Comparison of ENCODE assay signal across 16 mouse cellular contexts in the genomic region with DNA sequence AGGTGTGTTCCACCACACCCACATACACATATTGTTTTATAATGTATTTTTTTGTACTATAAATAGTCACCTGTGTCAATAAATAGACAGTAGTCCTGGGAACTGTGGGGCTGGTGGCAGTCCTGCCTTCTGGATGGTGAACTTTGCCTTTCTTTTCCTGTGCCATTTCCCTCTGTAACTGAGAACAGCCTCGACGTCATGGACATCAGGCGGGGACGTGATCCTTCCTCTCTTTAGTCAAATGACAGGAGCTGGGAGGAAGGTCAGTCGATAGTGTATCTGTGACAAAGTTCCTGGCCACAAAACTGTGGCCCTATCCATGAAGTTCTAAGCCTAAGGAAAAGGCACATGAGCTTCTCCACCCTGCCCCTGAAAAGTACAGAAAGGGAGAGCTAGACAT. TPM values are rescaled to one million over a fixed set of nuclear protein-coding genes. Genes with fewer than 3 reads are reported as not detected.
A peak's percentile ranks its signal among the peaks of the same experiment; 100 is the strongest.
DNase-seq lines count a peak whose midpoint lies in the region; ATAC-seq and TF ChIP-seq lines count a peak whose summit lies in the region.
"Had no signal": no experiment of that assay in that cellular context is flagged by ENCODE, and none has a peak within 500 bp of the region (broad histone marks: within the 10 kb centered on the region; RNA-seq: fewer than 3 reads in every experiment).

No protein-coding gene starts in this region.

- no peak for TF ChIP-seq CTCF in lung, postnatal 0 days (IDR thresholded peaks at IDR 0.05)
- TF ChIP-seq CTCF in intestine, postnatal 0 days (IDR thresholded peaks at IDR 0.05; ENCODE audit: low read depth), result no peak

- H3K27me3 ChIP-seq in heart, embryonic 12.5 days (replicated peaks), result no peaks in the 10 kb centered on the region; the same call in 1 of the 2 replicates
- H3K27me3 ChIP-seq in lung, postnatal 0 days (replicated peaks; ENCODE audit: insufficient read depth, low read length), result no peaks in the 10 kb centered on the region
- no peaks in the 10 kb centered on the region for H3K27me3 ChIP-seq in intestine, postnatal 0 days (replicated peaks; ENCODE audit: control insufficient read depth, insufficient read depth, low read length)
- H3K27me3 ChIP-seq in midbrain, embryonic 11.5 days (ENCODE audit: control insufficient read depth, insufficient read depth, low read length), result no peaks in the 10 kb centered on the region

- TF ChIP-seq EP300 in lung, postnatal 0 days (IDR thresholded peaks at IDR 0.05), result no peak

- DNase-seq in heart, postnatal 25 days (ENCODE audit: low spot score), result no peak
- DNase-seq in lung, postnatal 25 days (ENCODE audit: low spot score), result peak; percentile 25
- DNase-seq in lung, postnatal 0 days (ENCODE audit: low spot score), result no peak
- DNase-seq in midbrain, embryonic 11.5 days (ENCODE audit: low spot score, missing footprints), result no peak
- DNase-seq: cerebellum, adult 18-20 months had no signal

- peak overlapping the region; percentile 67; the same call in 1 of the 2 replicates for H3K27ac ChIP-seq in heart, embryonic 12.5 days (ENCODE audit: poor library complexity, severe bottlenecking)
- H3K27ac ChIP-seq in lung, postnatal 0 days (ENCODE audit: low read length), result no peak overlapping the region
- H3K27ac ChIP-seq in intestine, postnatal 0 days (ENCODE audit: low read depth, low read length), result peak overlapping the region; percentile 10; the same call in 1 of the 2 replicates
- H3K27ac ChIP-seq in midbrain, embryonic 11.5 days (ENCODE audit: low read depth, low read length), result no peak overlapping the region
- H3K27ac ChIP-seq: forebrain, embryonic 10.5 days had no signal

- peaks cover 12% of the 10 kb centered on the region for H3K4me1 ChIP-seq in heart, embryonic 12.5 days (replicated peaks)
- peaks cover 6% of the 10 kb centered on the region; the same call in 1 of the 2 replicates for H3K4me1 ChIP-seq in lung, postnatal 0 days (ENCODE audit: insufficient read depth, low read depth, low read length)
- H3K4me1 ChIP-seq in intestine, postnatal 0 days (replicated peaks; ENCODE audit: control insufficient read depth, insufficient read depth, low read length), result peaks cover 4% of the 10 kb centered on the region; the same call in 1 of the 2 replicates
- peaks cover 4% of the 10 kb centered on the region; the same call in 1 of the 2 replicates for H3K4me1 ChIP-seq in midbrain, embryonic 11.5 days (ENCODE audit: control insufficient read depth, insufficient read depth, low read length)

- H3K4me2 ChIP-seq in heart, embryonic 12.5 days, result no peak overlapping the region
- H3K4me2 ChIP-seq in lung, postnatal 0 days (replicated peaks; ENCODE audit: low read depth, low read length), result no peak overlapping the region
- no peak overlapping the region for H3K4me2 ChIP-seq in intestine, postnatal 0 days (replicated peaks; ENCODE audit: low read depth)
- H3K4me2 ChIP-seq in midbrain, embryonic 11.5 days, result no peak overlapping the region

- no peaks in the 10 kb centered on the region for H3K36me3 ChIP-seq in heart, embryonic 12.5 days
- no peaks in the 10 kb centered on the region for H3K36me3 ChIP-seq in lung, postnatal 0 days (ENCODE audit: insufficient read depth, low read length)
- no peaks in the 10 kb centered on the region for H3K36me3 ChIP-seq in intestine, postnatal 0 days (ENCODE audit: control insufficient read depth, insufficient read depth)
- H3K36me3 ChIP-seq in midbrain, embryonic 11.5 days (ENCODE audit: control insufficient read depth, insufficient read depth, low read length), result no peaks in the 10 kb centered on the region
- H3K36me3 ChIP-seq: forebrain, embryonic 10.5 days had no signal

- intact Hi-C loops in heart, postnatal 25 days (cut with DNase I), result no loop called here

- no peak overlapping the region for H3K4me3 ChIP-seq in heart, embryonic 12.5 days
- no peak overlapping the region for H3K4me3 ChIP-seq in lung, postnatal 0 days (ENCODE audit: low read depth, low read length)
- H3K4me3 ChIP-seq in intestine, postnatal 0 days (ENCODE audit: low read depth, low read length), result no peak overlapping the region
- H3K4me3 ChIP-seq in midbrain, embryonic 11.5 days (ENCODE audit: low read depth, low read length), result no peak overlapping the region
- H3K4me3 ChIP-seq: forebrain, embryonic 10.5 days had no signal

- no peaks in the 10 kb centered on the region for H3K9me3 ChIP-seq in heart, embryonic 12.5 days (replicated peaks)
- H3K9me3 ChIP-seq in lung, postnatal 0 days (ENCODE audit: low read length), result no peaks in the 10 kb centered on the region
- H3K9me3 ChIP-seq in intestine, postnatal 0 days (ENCODE audit: control insufficient read depth), result no peaks in the 10 kb centered on the region
- H3K9me3 ChIP-seq in midbrain, embryonic 11.5 days (ENCODE audit: control insufficient read depth, low read length), result no peaks in the 10 kb centered on the region
- H3K9me3 ChIP-seq: forebrain, embryonic 10.5 days had no signal

- no peak for ATAC-seq in heart, embryonic 12.5 days (ENCODE audit: insufficient number of reproducible peaks, low FRiP score)
- no peak for ATAC-seq in lung, postnatal 0 days
- ATAC-seq in intestine, postnatal 0 days, result peak; percentile 29
- no peak for ATAC-seq in megakaryocyte, adult 5-6 weeks (ENCODE audit: poor library complexity, severe bottlenecking)
- no peak for ATAC-seq in midbrain, embryonic 11.5 days (ENCODE audit: low FRiP score)

- H3K9ac ChIP-seq in heart, embryonic 12.5 days, result no peak overlapping the region
- no peak overlapping the region for H3K9ac ChIP-seq in lung, postnatal 0 days (replicated peaks; ENCODE audit: low read depth)
- H3K9ac ChIP-seq in intestine, postnatal 0 days (ENCODE audit: low read depth, low read length), result no peak overlapping the region
- no peak overlapping the region for H3K9ac ChIP-seq in midbrain, embryonic 11.5 days (ENCODE audit: low read length)

- WGBS in heart, embryonic 12.5 days, result 56% methylated on average over 5 of the region's 5 CpGs
- 43% methylated on average over 5 of the region's 5 CpGs for WGBS in lung, postnatal 0 days
- WGBS in intestine, postnatal 0 days, result 40% methylated on average over 5 of the region's 5 CpGs
- WGBS in midbrain, embryonic 11.5 days, result 74% methylated on average over 5 of the region's 5 CpGs

RNA-seq across cellular contexts. Expression of a gene that starts 3.9 kb away (rescaled TPM):
- 80.9 and 82.0 TPM in 2 replicates for polyA plus RNA-seq in heart, embryonic 12.5 days (2016; fragmentation: Nextera tagmentation; extraction: Ambion mirVana)
- 10 to 100 TPM; 50.8 to 55.6 TPM for total RNA-seq in heart, postnatal 25 days (2021)
- 42.1 and 44.8 TPM in 2 replicates for polyA plus RNA-seq in lung, postnatal 0 days (2015; fragmentation: Nextera tagmentation; extraction: Ambion mirVana)
- 44.9 and 47.9 TPM in 2 replicates for polyA plus RNA-seq in intestine, postnatal 0 days (2015; fragmentation: Nextera tagmentation; extraction: Ambion mirVana)
- 68.5 and 70.6 TPM in 2 replicates for total RNA-seq in megakaryocyte, adult 5-6 weeks (2015)
- total RNA-seq in megakaryocyte, adult 5-6 weeks (2017), result 72.5 and 75.7 TPM in 2 replicates
- polyA plus RNA-seq in midbrain, embryonic 11.5 days (2014; fragmentation: Nextera tagmentation; extraction: Ambion mirVana), result 133 and 138 TPM in 2 replicates

RNA-seq across cellular contexts. Expression of a gene that starts 50.8 kb away (rescaled TPM):
- polyA plus RNA-seq in heart, embryonic 12.5 days (2016; fragmentation: Nextera tagmentation; extraction: Ambion mirVana), result not detected in 2 replicates
- not detected for total RNA-seq in heart, postnatal 25 days (2021)
- polyA plus RNA-seq in lung, postnatal 0 days (2015; fragmentation: Nextera tagmentation; extraction: Ambion mirVana), result not detected in 2 replicates
- polyA plus RNA-seq in intestine, postnatal 0 days (2015; fragmentation: Nextera tagmentation; extraction: Ambion mirVana), result not detected in 2 replicates
- not detected in 2 replicates for total RNA-seq in megakaryocyte, adult 5-6 weeks (2015)
- total RNA-seq in megakaryocyte, adult 5-6 weeks (2017), result 0.15 TPM in 1 of 2 replicates, not detected in the other
- polyA plus RNA-seq in midbrain, embryonic 11.5 days (2014; fragmentation: Nextera tagmentation; extraction: Ambion mirVana), result not detected in 2 replicates
- total RNA-seq: adrenal gland, postnatal 4 days; granulocyte monocyte progenitor cell, adult 5-6 weeks; layer of hippocampus, adult 8-10 months; left cerebral cortex, postnatal 36 days; midbrain, postnatal 0 days; neutrophil, adult 5-6 weeks had no signal
- polyA plus RNA-seq: forebrain, embryonic 10.5 days; midbrain, postnatal 0 days; urinary bladder, adult 2 months had no signal

Comparison
In these comparisons a context has a peak if more than half of its experiments do, and no peak if none do; other contexts are left out.
1. H3K27ac ChIP-seq: peak in heart, embryonic 12.5 days (single experiment) and intestine, postnatal 0 days (single experiment); none in lung, postnatal 0 days (single experiment) and midbrain, embryonic 11.5 days (single experiment).